Mouse (Mus musculus) liver, adult 2 months (tissue): ENCODE measurements around the gene Clec1b. TPM values are rescaled to one million over a fixed set of nuclear protein-coding genes. Genes with fewer than 3 reads are reported as not detected.

Source experiments
- DNase-seq: peaks from one replicate; pipeline ENCODE4 v3.0.0-alpha.2; 2011; ENCODE audit warnings: low read depth, low spot score; ENCODE audit errors: extremely low read depth
- H3K27ac ChIP-seq: fragments of 200-500 bp; replicated peaks from 2 replicates; pipeline ENCODE4 v1.5.1; 2012; ENCODE audit warnings: low read depth, mild to moderate bottlenecking, control low read depth, inconsistent platforms, low read length; ENCODE audit not compliant: insufficient read depth
- H3K27me3 ChIP-seq: fragments of 200-500 bp; 2 replicates; pipeline ENCODE4 v1.6.1; 2012; ENCODE audit warnings: mild to moderate bottlenecking, moderate library complexity, low read length, inconsistent platforms; ENCODE audit not compliant: control insufficient read depth, insufficient read depth
- H3K36me3 ChIP-seq: fragments of 200-500 bp; 2 replicates; pipeline ENCODE4 v1.6.1; 2012; ENCODE audit warnings: low read length, inconsistent platforms; ENCODE audit not compliant: control insufficient read depth, insufficient read depth
- H3K4me1 ChIP-seq: fragments of 200-500 bp; 2 replicates; pipeline ENCODE4 v1.6.1; 2011; ENCODE audit warnings: low read length; ENCODE audit not compliant: control insufficient read depth, insufficient read depth
- H3K4me3 ChIP-seq: fragments of 200-500 bp; 2 replicates; pipeline ENCODE4 v1.5.1; 2011; ENCODE audit warnings: low read depth, mild to moderate bottlenecking, control low read depth, low read length, moderate library complexity; ENCODE audit not compliant: insufficient read depth
- H3K79me2 ChIP-seq: fragments of 200-500 bp; 2 replicates; pipeline ENCODE4 v1.6.1; 2012; ENCODE audit warnings: inconsistent platforms, mild to moderate bottlenecking, low read length, moderate library complexity; ENCODE audit not compliant: control insufficient read depth, insufficient read depth
- H3K9ac ChIP-seq: fragments of 200-500 bp; 2 replicates; pipeline ENCODE4 v1.6.1; 2012; ENCODE audit warnings: low read depth, mild to moderate bottlenecking, control low read depth, inconsistent platforms, low read length
- CTCF ChIP-seq: fragments of 200-500 bp; IDR thresholded peaks from 2 replicates; pipeline ENCODE4 v1.5.1; 2011; ENCODE audit warnings: low read depth, low read length, control low read depth
- POLR2A ChIP-seq: fragments of 200-500 bp; IDR thresholded peaks from 2 replicates; pipeline ENCODE4 v1.6.1; 2011; ENCODE audit warnings: low read length, control low read depth; ENCODE audit not compliant: insufficient read depth; ENCODE audit errors: extremely low read depth
- WGBS: fragments of 180-500 bp; shearing (Covaris S2); methylation state at CpG from one replicate; pipeline ENCODE4 v1.1.7; 2018; 5-methylcytosine and 5-hydroxymethylcytosine counted together
- polyA plus RNA-seq: library from polyadenylated mRNA; depleted of rRNA; stranded (reverse); fragments of >200 nt; gene quantifications from 2 replicates; pipeline ENCODE4 v1.2.3, GENCODE M21; 2012
- total RNA-seq: library from RNA; depleted of rRNA; stranded (reverse); fragments of >200 nt; gene quantifications from 2 replicates; pipeline ENCODE4 v1.2.3, GENCODE M21; 2014

The Clec1b gene
- total and polyA plus RNA-seq, 2 experiments = 3.7 to 24.2 TPM

DNA sequence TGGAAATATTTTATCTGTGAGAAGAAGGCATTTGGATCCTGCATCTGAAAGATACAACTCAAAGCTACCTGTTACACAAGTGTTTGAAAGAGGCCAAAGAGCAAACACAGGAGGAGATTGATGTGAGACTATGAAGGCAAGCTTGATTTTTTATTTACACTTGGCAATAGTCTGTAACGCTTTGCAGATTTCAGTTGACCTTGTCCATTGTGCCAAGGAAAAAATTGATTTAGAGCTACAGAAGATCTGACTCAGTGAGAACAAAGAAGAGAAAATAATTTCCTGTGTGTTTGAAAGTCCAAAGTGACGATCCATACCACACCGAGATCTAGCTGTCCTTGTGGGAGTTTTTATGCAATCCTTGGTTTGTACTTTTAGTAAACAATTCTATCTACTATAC, 25.2 kb downstream of the Clec1b start:
- Histone ChIP-seq H3K4me3 (no peak overlapping the region), H3K9ac (no peak overlapping the region), H3K36me3 (no peaks in the 10 kb centered on the region), H3K4me1 (peaks cover 11% of the 10 kb centered on the region), H3K27ac (no peak overlapping the region), H3K27me3 (no peaks in the 10 kb centered on the region), H3K79me2 (no peaks in the 10 kb centered on the region)
- 25% methylated on average over 3 of the region's 3 CpGs for WGBS
- peak; percentile 96 for DNase-seq
- TF ChIP-seq CTCF (no peak), POLR2A (no peak)

DNA sequence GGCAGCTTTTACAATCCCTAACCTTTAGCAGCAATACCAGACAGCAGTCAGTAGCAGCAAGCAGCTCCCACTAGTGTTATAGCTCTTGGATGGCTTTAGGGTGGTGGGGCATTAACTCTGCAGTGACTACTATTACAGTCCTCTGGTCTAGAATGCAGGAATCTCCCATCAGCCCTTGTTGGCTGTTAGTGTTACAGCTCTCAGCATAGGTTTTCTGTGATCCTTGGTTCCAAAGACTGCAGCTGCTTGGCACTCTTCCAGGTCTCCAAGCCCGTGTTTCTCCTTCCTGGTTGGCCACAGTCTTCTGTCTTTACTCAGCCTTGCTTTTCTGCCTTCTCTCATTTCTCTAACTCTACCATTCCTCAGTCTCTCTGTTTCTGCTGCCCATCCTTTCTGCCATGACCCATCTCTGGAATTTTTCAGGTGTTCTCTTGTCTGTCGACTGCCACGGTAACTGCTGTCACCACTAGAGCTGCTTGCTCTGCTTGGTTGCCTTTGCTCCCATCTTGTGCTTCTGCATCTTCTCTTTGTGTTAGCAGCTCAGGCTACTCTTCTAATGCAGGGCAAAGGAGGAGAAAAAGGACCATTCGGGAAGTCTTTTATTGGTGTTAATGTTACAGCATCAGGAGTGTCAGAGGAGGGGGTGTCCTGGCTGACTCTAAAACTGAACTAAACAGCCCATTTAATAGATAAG, 26.1 kb downstream of the Clec1b start:
- H3K4me3 ChIP-seq = no peak overlapping the region
- no peaks in the 10 kb centered on the region for H3K79me2 ChIP-seq
- H3K9ac ChIP-seq = no peak overlapping the region
- WGBS = 55% methylated on average over 4 of the region's 4 CpGs
- H3K27ac ChIP-seq = 0 out of 2 replicates have a peak overlapping the region, but pooled peaks have one; percentile 8
- peaks cover 11% of the 10 kb centered on the region for H3K4me1 ChIP-seq
- TF ChIP-seq CTCF = no peak
- no peak for TF ChIP-seq POLR2A
- no peaks in the 10 kb centered on the region for H3K27me3 ChIP-seq
- H3K36me3 ChIP-seq = no peaks in the 10 kb centered on the region
- peak; percentile 39 for DNase-seq

DNA sequence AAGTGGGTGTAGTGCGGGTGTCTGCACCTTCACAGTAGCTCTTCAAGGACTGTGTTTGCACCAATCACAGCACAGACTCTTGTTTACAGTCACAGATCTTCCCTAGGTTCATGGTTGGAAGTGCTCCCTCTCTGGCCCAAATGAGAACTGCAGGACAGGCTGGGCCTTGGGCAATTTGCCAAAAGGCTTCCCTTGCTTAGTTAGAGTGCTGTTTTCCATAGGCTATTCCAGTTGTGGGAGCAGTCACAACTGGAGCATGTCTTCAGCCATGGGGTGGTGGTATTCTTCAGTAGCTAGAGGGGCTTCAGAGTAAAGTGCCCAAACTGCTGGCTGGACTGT, 26.6 kb downstream of the Clec1b start:
- no peak overlapping the region for H3K27ac ChIP-seq
- TF ChIP-seq POLR2A (no peak), CTCF (peak; percentile 75)
- DNase-seq = peak; percentile 61

DNA sequence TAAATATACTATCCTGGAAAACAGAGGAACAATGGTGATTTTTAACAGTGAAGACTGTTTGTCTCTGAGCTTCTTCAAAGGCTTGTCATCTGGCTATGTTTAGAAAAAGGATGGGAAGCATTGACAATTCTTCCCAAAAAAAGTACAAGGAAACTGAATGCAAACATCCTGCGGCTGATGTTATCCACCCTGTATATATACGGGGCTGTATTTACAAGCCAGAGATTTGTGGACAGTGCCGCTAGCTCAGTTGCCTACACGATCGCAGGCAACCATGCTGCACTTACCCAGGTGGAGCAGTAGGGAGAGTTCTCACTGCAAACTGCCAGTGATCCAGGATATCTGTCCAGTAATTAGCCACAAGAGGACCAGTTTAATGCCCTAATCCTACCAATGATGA, 28.1 kb downstream of the Clec1b start:
- Histone ChIP-seq H3K79me2 (no peaks in the 10 kb centered on the region), H3K4me1 (peaks cover 11% of the 10 kb centered on the region), H3K4me3 (no peak overlapping the region), H3K27ac (peak overlapping the region; percentile 15; the same call in 1 of the 2 replicates), H3K9ac (no peak overlapping the region), H3K27me3 (no peaks in the 10 kb centered on the region), H3K36me3 (no peaks in the 10 kb centered on the region)
- DNase-seq = no peak
- TF ChIP-seq POLR2A (no peak), CTCF (no peak)
- 65% methylated on average over 5 of the region's 5 CpGs for WGBS

More for the DNA sequence above, 26.6 kb downstream of the Clec1b start:
- Histone ChIP-seq H3K36me3 (no peaks in the 10 kb centered on the region), H3K27me3 (no peaks in the 10 kb centered on the region), H3K4me1 (peaks cover 11% of the 10 kb centered on the region), H3K79me2 (no peaks in the 10 kb centered on the region), H3K9ac (no peak overlapping the region), H3K4me3 (no peak overlapping the region)
- WGBS = 26% methylated on average over 1 of the region's 1 CpGs

DNA sequence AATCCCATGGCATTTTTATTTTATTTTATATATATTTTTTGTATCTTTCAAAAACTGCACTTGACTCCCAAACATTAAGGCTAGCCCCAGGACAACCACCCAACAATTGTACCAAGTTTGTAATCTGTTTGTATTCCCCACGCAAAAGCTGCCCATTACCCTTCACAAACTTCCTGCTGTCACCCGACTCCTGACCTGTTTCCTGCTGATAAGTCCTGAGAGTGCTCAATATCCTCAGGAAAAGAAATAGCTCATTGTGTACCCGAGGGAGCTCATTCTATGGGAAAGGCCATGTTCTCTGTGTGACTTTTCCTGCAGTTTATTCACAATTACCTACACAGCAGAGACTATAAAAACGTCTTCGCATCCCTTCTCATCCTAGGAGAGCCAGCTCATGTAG, 28.7 kb downstream of the Clec1b start:
- no peak for TF ChIP-seq POLR2A
- TF ChIP-seq CTCF = no peak
- Histone ChIP-seq H3K4me3 (no peak overlapping the region), H3K27ac (no peak overlapping the region), H3K79me2 (no peaks in the 10 kb centered on the region), H3K36me3 (no peaks in the 10 kb centered on the region), H3K9ac (no peak overlapping the region), H3K27me3 (no peaks in the 10 kb centered on the region), H3K4me1 (peaks cover 11% of the 10 kb centered on the region)
- 56% methylated on average over 5 of the region's 5 CpGs for WGBS
- DNase-seq = no peak

DNA sequence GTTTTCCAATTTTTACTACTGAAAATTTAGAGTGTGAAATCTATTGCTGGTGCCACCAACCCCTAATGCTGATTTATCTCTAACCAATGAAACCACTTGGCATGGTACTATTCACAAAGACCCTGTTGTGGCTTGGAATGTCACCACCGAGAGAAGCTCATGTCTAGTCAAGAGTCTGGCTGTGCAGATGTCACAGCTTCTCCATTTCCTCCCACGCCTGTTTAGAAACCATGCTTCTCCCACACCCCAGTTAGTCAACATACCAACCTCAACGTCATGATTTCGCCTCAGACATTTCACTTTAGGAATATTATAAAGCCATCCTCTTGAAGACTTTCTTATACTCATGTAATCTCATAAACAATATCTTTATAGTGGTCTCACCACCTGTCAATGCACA, 30.2 kb downstream of the Clec1b start:
- Histone ChIP-seq H3K27me3 (no peaks in the 10 kb centered on the region), H3K79me2 (no peaks in the 10 kb centered on the region), H3K4me1 (peaks cover 8% of the 10 kb centered on the region), H3K4me3 (no peak overlapping the region), H3K9ac (no peak overlapping the region), H3K27ac (no peak overlapping the region), H3K36me3 (no peaks in the 10 kb centered on the region)
- DNase-seq = no peak
- WGBS = 89% methylated on average over 4 of the region's 4 CpGs
- TF ChIP-seq POLR2A (no peak), CTCF (no peak)
